In the genomic region with DNA sequence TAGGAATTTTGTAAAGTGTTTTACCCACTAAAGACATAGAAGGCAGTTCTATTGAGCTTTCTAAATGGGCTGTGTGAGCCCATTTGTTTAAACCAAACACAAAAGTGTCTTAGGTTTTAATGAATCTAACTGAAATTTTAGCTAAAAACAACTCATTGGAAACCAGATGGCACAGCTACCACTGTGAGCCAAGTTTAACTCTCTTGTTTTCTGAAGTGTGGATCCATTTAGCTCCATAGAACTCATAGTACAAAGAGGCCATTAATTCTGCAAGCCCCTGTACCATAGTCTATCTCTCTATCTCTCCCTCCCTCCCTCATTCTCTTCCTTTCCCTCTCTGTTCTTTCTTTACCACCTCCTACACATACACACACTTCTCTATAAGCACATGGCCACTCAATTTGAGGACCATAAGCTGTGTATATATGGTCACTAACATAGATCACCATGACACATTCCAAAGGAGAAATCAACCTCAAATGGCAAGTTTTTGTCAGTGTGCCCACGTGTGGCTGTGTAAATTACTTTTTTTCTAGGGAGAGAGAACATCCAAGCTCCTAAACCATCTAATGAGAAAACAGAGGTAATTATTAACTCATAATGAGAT, we compare ENCODE assay signal across 21 mouse cellular contexts.
A peak's percentile ranks its signal among the peaks of the same experiment; 100 is the strongest.
DNase-seq lines count a peak whose midpoint lies in the region; ATAC-seq lines count a peak whose summit lies in the region.
"Had no signal": no experiment of that assay in that cellular context is flagged by ENCODE, and none has a peak within 500 bp of the region (broad histone marks: within the 10 kb centered on the region; RNA-seq: fewer than 3 reads in every experiment).

No protein-coding gene starts in this region.

- intact Hi-C loops in left cerebral cortex, postnatal 25 days (cut with DNase I), result loop anchor here (10.0 kb wide), 1 partner anchor 58 kb away; no protein-coding TSS in a partner anchor

- H3K27ac ChIP-seq in forebrain, embryonic 16.5 days (ENCODE audit: low read length), result peak overlapping the region; percentile 78
- H3K27ac ChIP-seq: heart, adult 2 months; heart, embryonic 15.5 days; hindbrain, embryonic 10.5 days; kidney, embryonic 15.5 days; limb, embryonic 10.5 days; macrophage; midbrain, embryonic 12.5 days; neural tube, embryonic 15.5 days had no signal

- H3K4me1 ChIP-seq in forebrain, embryonic 16.5 days (replicated peaks; ENCODE audit: control insufficient read depth, insufficient read depth, low read length), result peaks cover 17% of the 10 kb centered on the region
- H3K4me1 ChIP-seq: heart, embryonic 15.5 days; hindbrain, embryonic 10.5 days; kidney, embryonic 15.5 days; midbrain, embryonic 12.5 days had no signal

- WGBS in forebrain, embryonic 16.5 days, result 44% methylated on average over 1 of the region's 1 CpGs

- no peaks in the 10 kb centered on the region for H3K36me3 ChIP-seq in forebrain, embryonic 16.5 days (ENCODE audit: control insufficient read depth, insufficient read depth)
- H3K36me3 ChIP-seq: heart, embryonic 15.5 days; hindbrain, embryonic 10.5 days; kidney, embryonic 15.5 days; limb, embryonic 10.5 days; midbrain, embryonic 12.5 days; neural tube, embryonic 15.5 days had no signal

- H3K27me3 ChIP-seq in forebrain, embryonic 16.5 days (replicated peaks; ENCODE audit: control insufficient read depth, insufficient read depth, low read length), result no peaks in the 10 kb centered on the region
- H3K27me3 ChIP-seq: heart, embryonic 15.5 days; kidney, embryonic 15.5 days; midbrain, embryonic 12.5 days; neural tube, embryonic 15.5 days had no signal

- H3K9ac ChIP-seq in forebrain, embryonic 16.5 days (replicated peaks; ENCODE audit: low read depth, low read length), result no peak overlapping the region
- H3K9ac ChIP-seq: heart, embryonic 15.5 days; kidney, embryonic 15.5 days; lung, embryonic 14.5 days; midbrain, embryonic 12.5 days; neural tube, embryonic 15.5 days had no signal

- no peak overlapping the region for H3K4me2 ChIP-seq in forebrain, embryonic 16.5 days (ENCODE audit: low read length)
- H3K4me2 ChIP-seq: heart, embryonic 15.5 days; kidney, embryonic 15.5 days; liver, embryonic 11.5 days; lung, embryonic 14.5 days; midbrain, embryonic 12.5 days; neural tube, embryonic 15.5 days had no signal

- peak; percentile 23 to 53 for DNase-seq in frontal cortex, adult 2 months (ENCODE audit: extremely low spot score in 1 of 2, low spot score in 1 of 2)
- DNase-seq in frontal cortex, postnatal 14 days (ENCODE audit: low spot score in 2 of 2), result no peak
- peak; percentile 25 to 76 for DNase-seq in left cerebral cortex, postnatal 25 days (ENCODE audit: low spot score in 2 of 2)
- no peak for DNase-seq in left cerebral cortex, adult 18-20 months (ENCODE audit: low spot score in 2 of 2)
- no peak for DNase-seq in testis, postnatal 14 days (ENCODE audit: low spot score)
- DNase-seq: cerebellum, postnatal 10 days; gastrocnemius, postnatal 10 days; right cerebral cortex, postnatal 4 days had no signal

- H3K9me3 ChIP-seq in forebrain, embryonic 16.5 days (ENCODE audit: control insufficient read depth, low read length), result no peaks in the 10 kb centered on the region
- H3K9me3 ChIP-seq: heart, embryonic 15.5 days; hindbrain, embryonic 10.5 days; kidney, embryonic 15.5 days; limb, embryonic 10.5 days; midbrain, embryonic 12.5 days; neural tube, embryonic 15.5 days had no signal

- ATAC-seq in forebrain, embryonic 16.5 days, result peak; percentile 85
- no peak for ATAC-seq in erythroblast, adult 5-6 weeks (replicated peaks; ENCODE audit: low FRiP score, poor library complexity, severe bottlenecking)

- H3K4me3 ChIP-seq in forebrain, embryonic 16.5 days (replicated peaks; ENCODE audit: low read length), result no peak overlapping the region
- H3K4me3 ChIP-seq: erythroblast, embryonic 14.5 days; heart, adult 2 months; heart, embryonic 15.5 days; hindbrain, embryonic 10.5 days; kidney, embryonic 15.5 days; limb, embryonic 10.5 days; midbrain, embryonic 12.5 days; neural tube, embryonic 15.5 days had no signal

Comparison
In these comparisons a context has a peak if more than half of its experiments do, and no peak if none do; other contexts are left out.
1. DNase-seq: peak in frontal cortex, adult 2 months (2 of 2) and left cerebral cortex, postnatal 25 days (2 of 2); none in frontal cortex, postnatal 14 days (0 of 2), left cerebral cortex, adult 18-20 months (0 of 2) and testis, postnatal 14 days (single experiment).